Comparison of ENCODE assay signal across 8 mouse cellular contexts in genomic region chr1:156940142-156940522, GRCm38 (mm10). TPM values are rescaled to one million over a fixed set of nuclear protein-coding genes. Genes with fewer than 3 reads are reported as not detected.
DNase-seq lines count a peak whose midpoint lies in the region; ATAC-seq and TF ChIP-seq lines count a peak whose summit lies in the region.

No protein-coding gene starts in this region.

- H3K27ac ChIP-seq in gastrocnemius, adult 2 months, result no peak overlapping the region
- peak overlapping the region; percentile 96 for H3K27ac ChIP-seq in CH12.LX (ENCODE audit: insufficient read depth, low read depth)
- H3K27ac ChIP-seq in forebrain, embryonic 16.5 days (ENCODE audit: low read length), result peak overlapping the region; percentile 97

- peak overlapping the region; percentile 98 for H3K9ac ChIP-seq in CH12.LX (ENCODE audit: insufficient read depth, low read depth)
- peak overlapping the region; percentile 95 for H3K9ac ChIP-seq in forebrain, embryonic 16.5 days (replicated peaks; ENCODE audit: low read depth, low read length)

- DNase-seq in gastrocnemius, adult 2 months, result no peak
- DNase-seq in gastrocnemius, postnatal 14 days, result no peak
- no peak for DNase-seq in CH12.LX (ENCODE audit: extremely low read depth)
- no peak for DNase-seq in right cerebral cortex, postnatal 25 days
- no peak for DNase-seq in testis, postnatal 10 days (ENCODE audit: low spot score)
- no peak for DNase-seq in adrenal gland, postnatal 10 days

- no peak; the same call in none of the 2 replicates for TF ChIP-seq RAD21 in CH12.LX (IDR thresholded peaks at IDR 0.05; ENCODE audit: low read depth, low read length)

- dilution Hi-C loops in CH12.LX (cut with MboI; ENCODE audit: extremely low pct_ligation_motif_present, extremely low pct_unique_long_range_greater_than_20kb, low sequenced_read_pairs), result no loop called here

- peaks cover 0 to 23% of the 10 kb centered on the region in 2 experiments; a peak in 2 of 4 replicates for H3K4me1 ChIP-seq in CH12.LX (ENCODE audit: control insufficient read depth in 1 of 2, insufficient read depth in 2 of 2)
- H3K4me1 ChIP-seq in forebrain, embryonic 16.5 days (replicated peaks; ENCODE audit: control insufficient read depth, insufficient read depth, low read length), result peaks cover 18% of the 10 kb centered on the region

- H3K27me3 ChIP-seq in CH12.LX (replicated peaks), result no peaks in the 10 kb centered on the region
- H3K27me3 ChIP-seq in forebrain, embryonic 16.5 days (replicated peaks; ENCODE audit: control insufficient read depth, insufficient read depth, low read length), result no peaks in the 10 kb centered on the region

- H3K9me3 ChIP-seq in CH12.LX (replicated peaks; ENCODE audit: low read length), result no peaks in the 10 kb centered on the region
- no peaks in the 10 kb centered on the region for H3K9me3 ChIP-seq in forebrain, embryonic 16.5 days (ENCODE audit: control insufficient read depth, low read length)

- peak overlapping the region; percentile 90 for H3K4me2 ChIP-seq in CH12.LX (ENCODE audit: insufficient read depth, low read depth, poor library complexity, severe bottlenecking)
- peak overlapping the region; percentile 82 for H3K4me2 ChIP-seq in forebrain, embryonic 16.5 days (ENCODE audit: low read length)

- peaks cover 58% of the 10 kb centered on the region for H3K79me2 ChIP-seq in CH12.LX (replicated peaks; ENCODE audit: control insufficient read depth, extremely low read depth, insufficient read depth, poor library complexity, severe bottlenecking)

- H3K36me3 ChIP-seq in CH12.LX (replicated peaks in 1 of 2; ENCODE audit: control insufficient read depth in 1 of 2, insufficient read depth in 1 of 2, low read length in 1 of 2), result peaks cover 0 to 4% of the 10 kb centered on the region in 2 experiments
- H3K36me3 ChIP-seq in forebrain, embryonic 16.5 days (ENCODE audit: control insufficient read depth, insufficient read depth), result no peaks in the 10 kb centered on the region

- ATAC-seq in forebrain, embryonic 16.5 days, result no peak
- peak; percentile 23 for ATAC-seq in megakaryocyte, adult 5-6 weeks (ENCODE audit: poor library complexity, severe bottlenecking)

- TF ChIP-seq EP300 in CH12.LX (IDR thresholded peaks at IDR 0.05; ENCODE audit: low read length), result no peak; the same call in 1 of the 2 replicates

- no peak for TF ChIP-seq CTCF in gastrocnemius, adult 2 months (IDR thresholded peaks at IDR 0.05)
- TF ChIP-seq CTCF in CH12.LX (conservative IDR thresholded peaks at IDR 0.05 in 1 of 2, IDR thresholded peaks at IDR 0.05 in 1 of 2; ENCODE audit: low read depth in 2 of 2, low read length in 2 of 2), result peak in 1 of 2 experiments; percentile 43; a peak in 2 of 4 replicates

- intact Hi-C loops in gastrocnemius, adult 2 months (cut with DNase I), result no loop called here
- intact Hi-C loops in gastrocnemius, postnatal 14 days (cut with DNase I; ENCODE audit: low total_unique reads), result no loop called here

- in situ Hi-C loops in CH12.LX (cut with MboI; ENCODE audit: low pct_ligation_motif_present, low pct_unique_long_range_greater_than_20kb, low sequenced_read_pairs), result no loop called here

- peak overlapping the region; percentile 87 for H3K4me3 ChIP-seq in gastrocnemius, adult 2 months
- H3K4me3 ChIP-seq in CH12.LX (replicated peaks in 1 of 3; ENCODE audit: low read depth in 2 of 3, low read length in 2 of 3, poor library complexity in 1 of 3), result peak overlapping the region; percentile 68 to 97 (median 94)
- H3K4me3 ChIP-seq in forebrain, embryonic 16.5 days (replicated peaks; ENCODE audit: low read length), result peak overlapping the region; percentile 88

- 4% methylated on average over 8 of the region's 8 CpGs for WGBS in forebrain, embryonic 16.5 days

- TF ChIP-seq POLR2A in CH12.LX (IDR thresholded peaks at IDR 0.05; ENCODE audit: low read depth, low read length), result no peak; the same call in 1 of the 2 replicates

TF ChIP-seq in CH12.LX, 34 proteins besides CTCF, POLR2A, EP300 and RAD21:
- TF ChIP-seq SIN3A (IDR thresholded peaks at IDR 0.05; ENCODE audit: low read length) (peak; percentile 44; the same call in 1 of the 2 replicates), ZMIZ1 (IDR thresholded peaks at IDR 0.05; ENCODE audit: low read depth, low read length) (no peak), TBP (conservative IDR thresholded peaks at IDR 0.05; ENCODE audit: low read depth, low read length) (no peak), NELFE (IDR thresholded peaks at IDR 0.05; ENCODE audit: low read depth, low read length) (no peak), UBTF (IDR thresholded peaks at IDR 0.05; ENCODE audit: low read depth, low read length) (no peak), MXI1 (IDR thresholded peaks at IDR 0.05; ENCODE audit: low read depth, low read length) (peak; percentile 6; the same call in 1 of the 2 replicates), HCFC1 (IDR thresholded peaks at IDR 0.05; ENCODE audit: low read depth, low read length) (no peak), KAT2A (IDR thresholded peaks at IDR 0.05; ENCODE audit: insufficient replicate concordance, low read length) (no peak), USF2 (conservative IDR thresholded peaks at IDR 0.05; ENCODE audit: low read depth, low read length) (no peak), NRF1 (IDR thresholded peaks at IDR 0.05; ENCODE audit: low read depth, low read length) (no peak), ZKSCAN1 (IDR thresholded peaks at IDR 0.05; ENCODE audit: borderline replicate concordance, low read depth, low read length) (no peak), JUN (IDR thresholded peaks at IDR 0.05; ENCODE audit: insufficient read depth, low read depth, low read length) (no peak), ZNF384 (IDR thresholded peaks at IDR 0.05; ENCODE audit: low read depth, low read length) (no peak), TCF12 (IDR thresholded peaks at IDR 0.05; ENCODE audit: low read depth, low read length) (no peak), MEF2A (IDR thresholded peaks at IDR 0.05; ENCODE audit: borderline replicate concordance, low read depth, low read length) (0 out of 2 replicates have a peak, but pooled peaks have one; percentile 4), CHD1 (IDR thresholded peaks at IDR 0.05; ENCODE audit: low read depth, low read length) (0 out of 2 replicates have a peak, but pooled peaks have one; percentile 42), BHLHE40 (IDR thresholded peaks at IDR 0.05; ENCODE audit: low read depth, low read length) (no peak), ZC3H11A (IDR thresholded peaks at IDR 0.05; ENCODE audit: low read depth, low read length) (no peak), MAX (IDR thresholded peaks at IDR 0.05; ENCODE audit: low read length) (no peak), SMC3 (IDR thresholded peaks at IDR 0.05; ENCODE audit: low read depth, low read length) (0 out of 2 replicates have a peak, but pooled peaks have one; percentile 10), E2F4 (IDR thresholded peaks at IDR 0.05; ENCODE audit: insufficient replicate concordance, low read depth, low read length) (no peak), USF1 (IDR thresholded peaks at IDR 0.05; ENCODE audit: low read depth, low read length) (no peak), PAX5 (IDR thresholded peaks at IDR 0.05; ENCODE audit: low read length) (no peak), ELF1 (IDR thresholded peaks at IDR 0.05; ENCODE audit: low read depth, low read length) (no peak; the same call in 1 of the 2 replicates), MYC (IDR thresholded peaks at IDR 0.05; ENCODE audit: low read depth, low read length) (peak; percentile 39; the same call in 1 of the 2 replicates)

RNA-seq across cellular contexts. Expression of gene Ralgps2, which starts 0.7 kb away (rescaled TPM):
- 1 to 10 TPM; 1.5 to 1.9 TPM for total RNA-seq in gastrocnemius, adult 2 months (2021)
- 1 to 10 TPM; 5.1 to 6.4 TPM for total RNA-seq in gastrocnemius, postnatal 14 days (2021)
- total RNA-seq in CH12.LX (2012; rRNA removed) (149 and 174 TPM in 2 replicates), CH12.LX (2014; rRNA removed) (65.1 and 71.8 TPM in 2 replicates)
- 133 and 137 TPM in 2 replicates for polyA plus RNA-seq in CH12.LX (2012; ENCODE audit: insufficient read length, low read depth)
- 132 and 135 TPM in 2 replicates for polyA plus RNA-seq in forebrain, embryonic 16.5 days (2015; fragmentation: Nextera tagmentation; extraction: Ambion mirVana)
- total RNA-seq in megakaryocyte, adult 5-6 weeks (2015), result 6.0 and 12.4 TPM in 2 replicates
- 8.9 and 39.4 TPM in 2 replicates for total RNA-seq in megakaryocyte, adult 5-6 weeks (2017)
- total RNA-seq in adrenal gland, postnatal 10 days (2021), result 10 to 100 TPM; 24.8 to 25.5 TPM
